Mouse (Mus musculus) thymus, adult 2 months (tissue): ENCODE measurements around the gene Manea.

ENCODE experiments used
- CTCF ChIP-seq: fragments of 200-500 bp; IDR thresholded peaks from 2 replicates; pipeline ENCODE4 v1.5.1; 2012; ENCODE audit warnings: mild to moderate bottlenecking, control low read depth, low read length, moderate library complexity, borderline replicate concordance; ENCODE audit not compliant: control insufficient read depth, poor library complexity, insufficient read depth; ENCODE audit errors: extremely low read depth
- POLR2A ChIP-seq: fragments of 200-500 bp; IDR thresholded peaks from 2 replicates; pipeline ENCODE4 v1.6.1; 2012; ENCODE audit warnings: mild to moderate bottlenecking, low read length, control low read depth, moderate library complexity; ENCODE audit not compliant: control insufficient read depth, poor library complexity, insufficient read depth; ENCODE audit errors: extremely low read depth

- no peak for TF ChIP-seq POLR2A
- TF ChIP-seq CTCF, result no peak
Observed at GRCm38 (mm10) chr4:26345741-26346442, 799 bp downstream of the Manea start.
